Comparison of ENCODE assay signal across 1 mouse cellular context in the genomic region with DNA sequence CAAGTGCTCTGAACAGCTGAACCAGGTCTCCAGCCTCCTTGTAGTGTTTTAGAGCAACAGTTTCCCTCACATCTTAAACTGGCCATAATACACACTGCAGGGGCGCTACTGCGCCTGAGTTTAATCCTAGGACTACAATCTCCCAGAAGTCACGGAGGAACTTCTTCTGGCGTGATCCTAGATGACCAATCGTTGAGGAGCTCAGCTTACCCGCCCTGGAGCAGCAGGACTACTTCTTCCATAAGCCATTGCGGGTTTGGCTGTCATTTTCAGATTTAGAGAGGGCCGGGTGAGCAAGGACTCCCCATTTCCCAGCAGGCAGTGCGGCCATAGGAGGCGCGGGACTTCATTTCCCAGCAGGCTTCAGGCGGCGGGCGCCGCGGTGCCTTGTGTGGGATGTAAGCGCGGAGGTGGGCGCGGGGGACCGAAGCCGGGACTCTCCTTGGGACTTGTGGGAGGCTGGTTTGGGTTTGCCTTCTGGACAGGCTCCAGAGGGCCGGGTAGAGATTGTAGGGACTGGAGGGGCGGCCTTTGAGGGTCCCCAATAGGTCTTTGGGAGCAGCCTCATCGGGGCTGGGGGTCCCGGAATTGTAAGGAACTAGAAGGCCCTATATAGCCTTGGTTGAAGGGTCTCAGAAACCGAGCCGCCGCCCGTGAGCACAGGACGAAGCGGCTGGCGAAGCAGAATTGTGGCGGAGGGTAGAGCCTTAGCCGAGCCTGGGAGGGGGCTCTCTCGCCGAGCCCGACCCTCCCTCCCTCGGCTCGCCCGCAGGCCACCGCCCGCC.
TF ChIP-seq lines count a peak whose summit lies in the region.

A gene (plus strand): TSS at position 307 of the 785 bp plus-strand sequence.

TF ChIP-seq in CH12.LX, 34 proteins besides CTCF, POLR2A, EP300 and RAD21 (continued from another document):
- TF ChIP-seq JUN (IDR thresholded peaks at IDR 0.05; ENCODE audit: insufficient read depth, low read depth, low read length) (no peak), MAZ (IDR thresholded peaks at IDR 0.05; ENCODE audit: low read depth, low read length) (peak; percentile 79; the same call in 1 of the 2 replicates), ETS1 (conservative IDR thresholded peaks at IDR 0.05; ENCODE audit: low read depth, low read length) (no peak), MEF2A (IDR thresholded peaks at IDR 0.05; ENCODE audit: borderline replicate concordance, low read depth, low read length) (peak; percentile 61; the same call in 1 of the 2 replicates), TBP (conservative IDR thresholded peaks at IDR 0.05; ENCODE audit: low read depth, low read length) (peak; percentile 78; the same call in 1 of the 2 replicates), KAT2A (IDR thresholded peaks at IDR 0.05; ENCODE audit: insufficient replicate concordance, low read length) (peak; percentile 93; the same call in 1 of the 2 replicates), NELFE (IDR thresholded peaks at IDR 0.05; ENCODE audit: low read depth, low read length) (peak; percentile 68), ELF1 (IDR thresholded peaks at IDR 0.05; ENCODE audit: low read depth, low read length) (peak; percentile 73), HCFC1 (IDR thresholded peaks at IDR 0.05; ENCODE audit: low read depth, low read length) (peak; percentile 97), TCF12 (IDR thresholded peaks at IDR 0.05; ENCODE audit: low read depth, low read length) (peak; percentile 56; the same call in 1 of the 2 replicates), ZMIZ1 (IDR thresholded peaks at IDR 0.05; ENCODE audit: low read depth, low read length) (peak; percentile 84), BHLHE40 (IDR thresholded peaks at IDR 0.05; ENCODE audit: low read depth, low read length) (no peak), CHD1 (IDR thresholded peaks at IDR 0.05; ENCODE audit: low read depth, low read length) (peak; percentile 16; the same call in 1 of the 2 replicates), IRF4 (IDR thresholded peaks at IDR 0.05; ENCODE audit: low read depth, low read length) (no peak), RCOR1 (conservative IDR thresholded peaks at IDR 0.05; ENCODE audit: low read depth, low read length) (no peak), MYC (IDR thresholded peaks at IDR 0.05; ENCODE audit: low read depth, low read length) (no peak; the same call in 1 of the 2 replicates), MAX (IDR thresholded peaks at IDR 0.05; ENCODE audit: low read length) (no peak), ZC3H11A (IDR thresholded peaks at IDR 0.05; ENCODE audit: low read depth, low read length) (no peak), MAFK (IDR thresholded peaks at IDR 0.05; ENCODE audit: insufficient replicate concordance, low read length) (no peak)
TF ChIP-seq in CH12.LX: peak in this region for 16.
